Mouse (Mus musculus) lung, embryonic 14.5 days (tissue): ENCODE results near the gene Grhl3. TPM values are rescaled to one million over a fixed set of nuclear protein-coding genes. Genes with fewer than 3 reads are reported as not detected.

Experiments
- ATAC-seq: fragments of 200-750 bp; cut with Nextera tagmentation; 2 replicates; pipeline ENCODE4 v1.8.0; 2017; ENCODE audit warnings: mild to moderate bottlenecking, moderate TSS enrichment, moderate library complexity; ENCODE audit not compliant: insufficient read depth
- DNase-seq: peaks from one replicate; pipeline ENCODE4 v3.0.0-alpha.2; 2015
- H3K27ac ChIP-seq: fragments of 300-500 bp; sonication (generic); 2 replicates; pipeline ENCODE4 v1.5.1; 2014; ENCODE audit warnings: low read depth, mild to moderate bottlenecking, moderate library complexity
- H3K27me3 ChIP-seq: fragments of 300-500 bp; sonication (generic); 2 replicates; pipeline ENCODE4 v1.6.1; 2014; ENCODE audit warnings: low read length, control low read depth; ENCODE audit not compliant: insufficient read depth
- H3K36me3 ChIP-seq: fragments of 300-500 bp; sonication (generic); 2 replicates; pipeline ENCODE4 v1.6.1; 2014; ENCODE audit warnings: control low read depth; ENCODE audit not compliant: insufficient read depth
- H3K4me1 ChIP-seq: fragments of 300-500 bp; sonication (generic); 2 replicates; pipeline ENCODE4 v1.6.1; 2014; ENCODE audit warnings: antibody characterized with exemption, control low read depth; ENCODE audit not compliant: insufficient read depth
- H3K4me2 ChIP-seq: fragments of 300-500 bp; sonication (generic); 2 replicates; pipeline ENCODE4 v1.6.1; 2014; ENCODE audit warnings: mild to moderate bottlenecking
- H3K4me3 ChIP-seq: fragments of 300-500 bp; sonication (generic); 2 replicates; pipeline ENCODE4 v1.5.1; 2014; ENCODE audit warnings: low read depth, low read length
- H3K9ac ChIP-seq: fragments of 300-500 bp; sonication (generic); 2 replicates; pipeline ENCODE4 v1.6.1; 2014
- H3K9me3 ChIP-seq: fragments of 300-500 bp; sonication (generic); 2 replicates; pipeline ENCODE4 v1.6.1; 2016; ENCODE audit warnings: low read depth, low read length, control low read depth
- CTCF ChIP-seq: IDR thresholded peaks from 2 replicates; pipeline ENCODE4 v1.5.1; 2016; ENCODE audit warnings: antibody characterized with exemption, low read depth
- WGBS: fragments of 180-500 bp; shearing (Covaris S2); extraction: QIAGEN DNeasy Blood & Tissue Kit; methylation state at CpG from one replicate; pipeline ENCODE4 v1.1.7; 2014; 5-methylcytosine and 5-hydroxymethylcytosine counted together
- polyA plus RNA-seq: library from polyadenylated mRNA; unstranded; fragments of >200 nt; fragmentation: Nextera tagmentation; extraction: Ambion mirVana; gene quantifications from 2 replicates; pipeline ENCODE4 v1.2.1, GENCODE M21; 2014

Grhl3 gene
- polyA plus RNA-seq, 1 experiment from 2014 or later, result 2.5 TPM

DNA sequence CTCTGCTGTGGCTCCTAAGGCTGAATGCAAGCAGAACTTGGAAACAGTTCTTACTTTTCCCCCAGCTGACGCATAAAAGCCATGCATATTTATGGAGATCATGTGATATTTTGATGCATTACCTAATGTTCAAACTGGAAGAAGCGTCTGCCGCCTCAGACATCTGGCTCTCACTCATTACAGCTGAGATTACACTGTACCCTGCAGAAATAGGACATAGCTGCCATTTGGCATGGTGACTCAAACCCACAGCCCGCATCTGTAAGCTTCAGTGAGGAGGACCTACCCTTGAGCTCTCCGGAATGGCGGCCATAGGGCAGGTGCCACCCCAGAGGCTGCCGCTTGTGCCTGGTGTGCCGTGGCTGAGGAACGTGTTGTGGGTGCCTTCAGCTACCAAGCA is 42.2 kb downstream of the Grhl3 start:
- H3K27ac ChIP-seq, result no peak overlapping the region

DNA sequence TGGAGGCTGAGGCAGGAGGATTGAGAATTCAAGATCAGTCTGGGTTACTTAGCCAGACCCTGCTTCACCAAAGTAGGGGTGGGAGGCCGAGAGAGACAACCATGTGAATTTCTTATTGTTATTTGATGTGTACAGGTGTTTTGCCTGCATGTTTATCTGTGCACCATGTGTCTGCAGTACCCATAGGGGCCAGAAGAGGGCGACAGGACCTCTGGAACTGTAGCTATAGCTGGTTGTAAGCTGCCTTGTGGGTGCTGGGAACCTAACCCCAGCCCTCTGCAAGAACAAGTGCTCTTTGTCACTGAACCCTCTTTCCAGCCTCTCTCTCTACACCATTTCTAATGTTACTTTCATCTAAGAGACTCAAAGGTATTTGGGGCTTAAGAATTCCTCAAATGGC is 43.2 kb downstream of the Grhl3 start:
- Histone ChIP-seq H3K9ac (no peak overlapping the region), H3K36me3 (no peaks in the 10 kb centered on the region), H3K9me3 (no peaks in the 10 kb centered on the region), H3K4me2 (no peak overlapping the region), H3K27me3 (no peaks in the 10 kb centered on the region), H3K27ac (no peak overlapping the region), H3K4me1 (no peaks in the 10 kb centered on the region), H3K4me3 (no peak overlapping the region)
- DNase-seq (no peak), ATAC-seq (no peak)
- WGBS, result 54% methylated on average over 2 of the region's 2 CpGs
- peak; percentile 35 for TF ChIP-seq CTCF

More for the DNA sequence above, 42.2 kb downstream of the Grhl3 start:
- Histone ChIP-seq H3K9ac (no peak overlapping the region), H3K9me3 (no peaks in the 10 kb centered on the region), H3K4me1 (no peaks in the 10 kb centered on the region), H3K36me3 (no peaks in the 10 kb centered on the region), H3K4me3 (no peak overlapping the region), H3K27me3 (no peaks in the 10 kb centered on the region), H3K4me2 (no peak overlapping the region)
- no peak for TF ChIP-seq CTCF
- ATAC-seq (no peak), DNase-seq (no peak)
- WGBS, result 88% methylated on average over 9 of the region's 9 CpGs

DNA sequence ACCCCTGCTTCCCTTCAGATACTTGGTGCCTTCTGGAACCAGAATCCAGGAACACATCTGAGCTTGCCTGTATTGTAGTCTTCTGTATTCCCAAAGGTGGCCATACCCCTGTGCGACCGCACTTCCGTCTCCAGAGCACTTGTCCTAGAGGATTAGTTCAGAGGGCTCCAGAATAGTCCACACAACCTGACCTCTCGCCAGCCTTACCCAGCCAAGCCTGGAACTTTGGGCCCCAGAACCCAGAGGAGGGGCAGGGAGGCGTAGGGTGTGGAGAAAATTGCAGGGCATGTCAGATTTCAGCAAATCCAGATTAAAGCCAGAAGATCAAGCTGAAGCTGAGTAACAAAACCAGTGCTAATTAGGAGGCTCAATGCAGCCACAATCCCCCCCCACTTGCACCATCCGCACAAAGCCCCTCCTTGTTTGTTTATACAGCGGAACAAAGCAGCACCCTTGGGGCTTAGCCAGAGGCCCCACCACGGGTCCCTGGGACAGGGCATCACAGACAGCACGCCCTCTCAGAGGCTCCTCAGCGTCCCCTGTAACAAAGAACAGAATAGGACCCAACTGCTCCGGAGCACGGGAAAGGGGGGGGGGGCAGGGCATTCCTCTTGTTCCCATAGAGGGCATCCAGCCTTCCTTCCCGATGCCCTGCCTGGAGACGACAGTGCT is 47.3 kb downstream of the Grhl3 start:
- Histone ChIP-seq H3K9ac (no peak overlapping the region), H3K4me3 (no peak overlapping the region), H3K36me3 (no peaks in the 10 kb centered on the region), H3K4me2 (no peak overlapping the region), H3K4me1 (no peaks in the 10 kb centered on the region), H3K27ac (no peak overlapping the region), H3K9me3 (no peaks in the 10 kb centered on the region), H3K27me3 (no peaks in the 10 kb centered on the region)
- DNase-seq, result no peak
- WGBS, result 36% methylated on average over 14 of the region's 14 CpGs
- no peak for TF ChIP-seq CTCF
- no peak for ATAC-seq

- TF ChIP-seq CTCF, result no peak
- H3K4me1 ChIP-seq, result no peaks in the 10 kb centered on the region
- no peak overlapping the region for H3K4me3 ChIP-seq
- 58% methylated on average over 12 of the region's 12 CpGs for WGBS
- no peak for DNase-seq
- H3K36me3 ChIP-seq, result no peaks in the 10 kb centered on the region
- no peak for ATAC-seq
- peak overlapping the region; percentile 13; the same call in 1 of the 2 replicates for H3K9ac ChIP-seq
- H3K27me3 ChIP-seq, result no peaks in the 10 kb centered on the region
- H3K4me2 ChIP-seq, result no peak overlapping the region
- no peaks in the 10 kb centered on the region for H3K9me3 ChIP-seq
- H3K27ac ChIP-seq, result peak overlapping the region; percentile 63
Observed at GRCm38 (mm10) chr4:135525057-135525456, 48.4 kb downstream of the Grhl3 start.

DNA sequence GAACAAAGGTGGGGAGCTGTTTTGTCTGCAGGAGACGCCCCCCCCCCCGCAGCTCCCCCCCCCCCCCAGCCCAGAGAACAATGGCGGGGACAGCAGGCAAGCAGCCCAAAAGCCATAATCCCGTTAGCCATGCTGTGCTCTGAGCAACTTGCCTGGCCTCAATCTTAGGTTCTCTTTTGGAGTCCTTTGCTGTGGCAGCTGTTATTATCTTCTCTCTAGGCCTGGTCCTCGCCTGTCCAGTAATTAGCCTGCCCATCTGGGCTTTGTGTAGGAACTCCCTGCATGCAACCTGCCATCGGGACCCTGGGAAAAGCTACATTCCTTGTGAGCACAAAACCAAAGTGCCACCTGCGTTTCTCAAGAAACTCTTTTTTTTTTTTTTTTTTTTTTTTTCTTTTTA is 49.5 kb downstream of the Grhl3 start:
- H3K4me1 ChIP-seq, result no peaks in the 10 kb centered on the region
- ATAC-seq (no peak), DNase-seq (peak; percentile 33)
- WGBS, result 11% methylated on average over 6 of the region's 7 CpGs
- H3K27me3 ChIP-seq, result no peaks in the 10 kb centered on the region
- no peak overlapping the region for H3K9ac ChIP-seq
- no peaks in the 10 kb centered on the region for H3K9me3 ChIP-seq
- TF ChIP-seq CTCF, result no peak
- peak overlapping the region; percentile 12; the same call in 1 of the 2 replicates for H3K4me2 ChIP-seq
- peak overlapping the region; percentile 67 for H3K27ac ChIP-seq
- no peak overlapping the region for H3K4me3 ChIP-seq
- no peaks in the 10 kb centered on the region for H3K36me3 ChIP-seq

DNA sequence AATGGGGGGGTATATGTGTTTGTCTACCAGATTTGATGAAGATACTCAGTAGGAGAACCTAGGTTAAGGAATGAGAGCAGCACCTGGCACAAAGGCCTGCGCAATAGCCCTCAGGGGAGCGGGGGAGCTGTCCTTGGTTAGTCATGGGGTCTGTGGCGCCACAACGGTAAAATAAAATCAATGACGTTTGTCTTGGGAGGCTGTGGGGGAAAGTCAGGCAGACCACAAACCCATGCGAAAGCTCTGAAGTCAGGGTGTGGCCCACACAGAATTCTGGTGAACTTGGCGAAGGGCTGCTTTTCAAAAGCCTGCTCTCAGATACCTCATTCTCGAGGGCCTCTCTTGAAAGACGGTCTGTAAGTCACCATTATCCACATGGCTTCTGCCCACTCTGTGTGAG is 53.0 kb downstream of the Grhl3 start:
- Histone ChIP-seq H3K4me2 (no peak overlapping the region), H3K27ac (no peak overlapping the region), H3K9me3 (no peaks in the 10 kb centered on the region), H3K9ac (no peak overlapping the region), H3K4me1 (no peaks in the 10 kb centered on the region), H3K4me3 (no peak overlapping the region), H3K27me3 (no peaks in the 10 kb centered on the region), H3K36me3 (no peaks in the 10 kb centered on the region)
- DNase-seq, result no peak
- no peak for ATAC-seq
- TF ChIP-seq CTCF, result no peak
- 71% methylated on average over 9 of the region's 9 CpGs for WGBS

- Histone ChIP-seq H3K4me1 (no peaks in the 10 kb centered on the region), H3K4me3 (no peak overlapping the region), H3K36me3 (no peaks in the 10 kb centered on the region), H3K4me2 (no peak overlapping the region), H3K27ac (no peak overlapping the region), H3K9ac (no peak overlapping the region), H3K9me3 (no peaks in the 10 kb centered on the region), H3K27me3 (no peaks in the 10 kb centered on the region)
- ATAC-seq (no peak), DNase-seq (no peak)
- TF ChIP-seq CTCF, result no peak
- WGBS, result 65% methylated on average over 12 of the region's 12 CpGs
Observed at GRCm38 (mm10) chr4:135518135-135518534, 55.3 kb downstream of the Grhl3 start.
